Mouse (Mus musculus): Measurements from ENCODE around the gene Rela.

DNA sequence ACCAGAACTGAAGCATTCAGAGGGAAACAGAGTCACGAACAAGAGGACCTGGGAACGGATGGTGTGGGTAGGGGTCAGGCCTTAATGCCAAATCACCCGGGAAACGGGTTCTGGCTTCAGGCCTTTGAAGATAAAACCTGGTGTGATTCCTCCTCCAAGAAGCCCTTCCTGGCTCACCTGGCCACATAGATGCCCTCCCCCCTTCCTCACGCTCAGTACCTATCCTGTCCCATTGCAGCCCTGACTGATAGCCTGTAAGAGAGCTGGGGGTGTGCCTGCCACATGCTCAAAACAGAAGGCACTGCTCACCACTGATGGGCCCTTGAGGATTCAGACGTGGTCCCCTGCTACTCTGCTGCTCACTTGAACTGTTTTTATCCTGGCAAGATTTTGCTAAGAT lies 56.5 kb downstream of the Rela start:
- TF ChIP-seq CTCF (IDR thresholded peaks at IDR 0.05) (no peak), EP300 (IDR thresholded peaks at IDR 0.05) (no peak)

All from lung, postnatal 0 days (tissue).